Mouse (Mus musculus): ENCODE measurements at regions not wholly inside any gene's neighbourhood (a gene's known extent, or its start where the extent isn't known, plus 50 kb on each side); places are given as distances from the start of the nearest gene placed in this dataset.

- H3K4me2 ChIP-seq (replicated peaks) = no peak overlapping the region
- no peak for ATAC-seq (ENCODE audit: insufficient number of reproducible peaks, low FRiP score, low TSS enrichment, low read depth)
- H3K9ac ChIP-seq = no peak overlapping the region
- H3K9me3 ChIP-seq (replicated peaks) = no peaks in the 10 kb centered on the region
- no peak overlapping the region for H3K27ac ChIP-seq (replicated peaks)
- no peaks in the 10 kb centered on the region for H3K4me1 ChIP-seq
- H3K27me3 ChIP-seq = no peaks in the 10 kb centered on the region
- no peak overlapping the region for H3K4me3 ChIP-seq (replicated peaks)
- no peaks in the 10 kb centered on the region for H3K36me3 ChIP-seq
- WGBS = 93% methylated on average over 3 of the region's 3 CpGs
Measured at GRCm38 (mm10) chr14:28626951-28627350, 122.4 kb downstream of the Wnt5a start.

- no peak for ATAC-seq (ENCODE audit: insufficient number of reproducible peaks, low FRiP score, low TSS enrichment, low read depth)
- Histone ChIP-seq H3K4me3 (replicated peaks) (no peak overlapping the region), H3K9me3 (replicated peaks) (no peaks in the 10 kb centered on the region), H3K4me2 (replicated peaks) (no peak overlapping the region), H3K4me1 (no peaks in the 10 kb centered on the region), H3K9ac (no peak overlapping the region), H3K27ac (replicated peaks) (no peak overlapping the region), H3K27me3 (no peaks in the 10 kb centered on the region), H3K36me3 (no peaks in the 10 kb centered on the region)
Measured at GRCm38 (mm10) chr14:28635175-28635574, 130.6 kb downstream of the Wnt5a start.

- Histone ChIP-seq H3K4me3 (replicated peaks) (no peak overlapping the region), H3K9me3 (replicated peaks) (no peaks in the 10 kb centered on the region), H3K36me3 (no peaks in the 10 kb centered on the region), H3K27me3 (no peaks in the 10 kb centered on the region), H3K27ac (replicated peaks) (no peak overlapping the region), H3K9ac (no peak overlapping the region), H3K4me2 (replicated peaks) (no peak overlapping the region), H3K4me1 (no peaks in the 10 kb centered on the region)
- no peak for ATAC-seq (ENCODE audit: insufficient number of reproducible peaks, low FRiP score, low TSS enrichment, low read depth)
- WGBS = 72% methylated on average over 5 of the region's 5 CpGs
Measured at GRCm38 (mm10) chr14:28639056-28639455, 134.5 kb downstream of the Wnt5a start.

- ATAC-seq (ENCODE audit: insufficient number of reproducible peaks, low FRiP score, low TSS enrichment, low read depth) = no peak
- Histone ChIP-seq H3K4me1 (no peaks in the 10 kb centered on the region), H3K27ac (replicated peaks) (no peak overlapping the region), H3K9ac (no peak overlapping the region), H3K4me3 (replicated peaks) (no peak overlapping the region), H3K9me3 (replicated peaks) (no peaks in the 10 kb centered on the region), H3K27me3 (no peaks in the 10 kb centered on the region), H3K36me3 (no peaks in the 10 kb centered on the region), H3K4me2 (replicated peaks) (no peak overlapping the region)
- 77% methylated on average over 2 of the region's 2 CpGs for WGBS
Measured at GRCm38 (mm10) chr14:28645807-28646206, 141.3 kb downstream of the Wnt5a start.

GRCm38 (mm10) chr14:28649411-28649810 lies 144.9 kb downstream of the Wnt5a start:
- no peak overlapping the region for H3K4me3 ChIP-seq (replicated peaks)
- no peak overlapping the region for H3K27ac ChIP-seq (replicated peaks)
- H3K9me3 ChIP-seq (replicated peaks) = no peaks in the 10 kb centered on the region
- H3K27me3 ChIP-seq = no peaks in the 10 kb centered on the region
- no peak overlapping the region for H3K9ac ChIP-seq
- H3K4me1 ChIP-seq = no peaks in the 10 kb centered on the region
- H3K4me2 ChIP-seq (replicated peaks) = no peak overlapping the region
- H3K36me3 ChIP-seq = no peaks in the 10 kb centered on the region
- no peak for ATAC-seq (ENCODE audit: insufficient number of reproducible peaks, low FRiP score, low TSS enrichment, low read depth)

GRCm38 (mm10) chr14:28653059-28653930 lies 148.7 kb downstream of the Wnt5a start:
- H3K27ac ChIP-seq (replicated peaks) = no peak overlapping the region
- no peak for ATAC-seq (ENCODE audit: insufficient number of reproducible peaks, low FRiP score, low TSS enrichment, low read depth)
- no peak overlapping the region for H3K4me2 ChIP-seq (replicated peaks)
- no peak overlapping the region for H3K9ac ChIP-seq
- H3K9me3 ChIP-seq (replicated peaks) = no peaks in the 10 kb centered on the region
- no peaks in the 10 kb centered on the region for H3K4me1 ChIP-seq
- 74% methylated on average over 10 of the region's 10 CpGs for WGBS
- no peaks in the 10 kb centered on the region for H3K27me3 ChIP-seq
- H3K36me3 ChIP-seq = no peaks in the 10 kb centered on the region
- no peak overlapping the region for H3K4me3 ChIP-seq (replicated peaks)

GRCm38 (mm10) chr14:28657216-28657615 lies 152.7 kb downstream of the Wnt5a start:
- 78% methylated on average over 8 of the region's 8 CpGs for WGBS
- H3K4me2 ChIP-seq (replicated peaks) = no peak overlapping the region
- ATAC-seq (ENCODE audit: insufficient number of reproducible peaks, low FRiP score, low TSS enrichment, low read depth) = no peak

GRCm38 (mm10) chr14:28660872-28661588 lies 156.5 kb downstream of the Wnt5a start:
- ATAC-seq (ENCODE audit: insufficient number of reproducible peaks, low FRiP score, low TSS enrichment, low read depth) = no peak
- H3K27ac ChIP-seq (replicated peaks) = no peak overlapping the region
- H3K4me2 ChIP-seq (replicated peaks) = no peak overlapping the region
- no peak overlapping the region for H3K4me3 ChIP-seq (replicated peaks)
- 0 out of 2 replicates have a peak, but pooled peaks cover 13% of the 10 kb centered on the region for H3K4me1 ChIP-seq
- WGBS = 64% methylated on average over 5 of the region's 5 CpGs
- no peak overlapping the region for H3K9ac ChIP-seq
- H3K36me3 ChIP-seq = no peaks in the 10 kb centered on the region
- H3K27me3 ChIP-seq = no peaks in the 10 kb centered on the region
- H3K9me3 ChIP-seq (replicated peaks) = no peaks in the 10 kb centered on the region

More at GRCm38 (mm10) chr14:28657216-28657615, 152.7 kb downstream of the Wnt5a start:
- H3K27ac ChIP-seq (replicated peaks) = no peak overlapping the region
- H3K36me3 ChIP-seq = no peaks in the 10 kb centered on the region
- no peaks in the 10 kb centered on the region for H3K4me1 ChIP-seq
- H3K9me3 ChIP-seq (replicated peaks) = no peaks in the 10 kb centered on the region
- H3K27me3 ChIP-seq = no peaks in the 10 kb centered on the region
- H3K4me3 ChIP-seq (replicated peaks) = no peak overlapping the region
- no peak overlapping the region for H3K9ac ChIP-seq

GRCm38 (mm10) chr14:28663316-28663715 lies 158.8 kb downstream of the Wnt5a start:
- Histone ChIP-seq H3K4me3 (replicated peaks) (no peak overlapping the region), H3K9me3 (replicated peaks) (no peaks in the 10 kb centered on the region), H3K36me3 (no peaks in the 10 kb centered on the region), H3K4me2 (replicated peaks) (no peak overlapping the region), H3K9ac (no peak overlapping the region), H3K27ac (replicated peaks) (no peak overlapping the region), H3K27me3 (no peaks in the 10 kb centered on the region), H3K4me1 (0 out of 2 replicates have a peak, but pooled peaks cover 13% of the 10 kb centered on the region)
- ATAC-seq (ENCODE audit: insufficient number of reproducible peaks, low FRiP score, low TSS enrichment, low read depth) = no peak
- 93% methylated on average over 1 of the region's 1 CpGs for WGBS

GRCm38 (mm10) chr14:28664121-28664520 lies 159.6 kb downstream of the Wnt5a start:
- Histone ChIP-seq H3K36me3 (no peaks in the 10 kb centered on the region), H3K4me2 (replicated peaks) (no peak overlapping the region), H3K27ac (replicated peaks) (no peak overlapping the region), H3K4me3 (replicated peaks) (no peak overlapping the region), H3K4me1 (0 out of 2 replicates have a peak, but pooled peaks cover 13% of the 10 kb centered on the region), H3K27me3 (no peaks in the 10 kb centered on the region), H3K9ac (no peak overlapping the region), H3K9me3 (replicated peaks) (no peaks in the 10 kb centered on the region)
- ATAC-seq (ENCODE audit: insufficient number of reproducible peaks, low FRiP score, low TSS enrichment, low read depth) = no peak
- WGBS = 19% methylated on average over 7 of the region's 7 CpGs

GRCm38 (mm10) chr14:28675476-28675875 lies 170.9 kb downstream of the Wnt5a start:
- Histone ChIP-seq H3K4me2 (replicated peaks) (no peak overlapping the region), H3K27ac (replicated peaks) (peak overlapping the region; percentile 58; the same call in 1 of the 2 replicates), H3K9me3 (replicated peaks) (no peaks in the 10 kb centered on the region), H3K4me3 (replicated peaks) (no peak overlapping the region), H3K9ac (no peak overlapping the region), H3K36me3 (no peaks in the 10 kb centered on the region), H3K4me1 (0 out of 2 replicates have a peak, but pooled peaks cover 11% of the 10 kb centered on the region), H3K27me3 (no peaks in the 10 kb centered on the region)
- ATAC-seq (ENCODE audit: insufficient number of reproducible peaks, low FRiP score, low TSS enrichment, low read depth) = no peak
- 34% methylated on average over 5 of the region's 5 CpGs for WGBS
